Mouse (Mus musculus): ENCODE data around the gene Ros1. TPM values are rescaled to one million over a fixed set of nuclear protein-coding genes. Genes with fewer than 3 reads are reported as not detected.

The Ros1 gene
- polyA plus RNA-seq, 1 experiment = not detected

- Histone ChIP-seq H3K36me3 (ENCODE audit: control insufficient read depth, insufficient read depth) (no peaks in the 10 kb centered on the region), H3K79me2 (ENCODE audit: control insufficient read depth, insufficient read depth) (no peaks in the 10 kb centered on the region), H3K79me3 (ENCODE audit: low read depth) (no peaks in the 10 kb centered on the region), H3K4me3 (ENCODE audit: insufficient read depth, poor library complexity, severe bottlenecking) (no peak overlapping the region), H3ac (ENCODE audit: control insufficient read depth, insufficient read length, low read depth) (no peak overlapping the region), H3K27me3 (ENCODE audit: control insufficient read depth, insufficient read depth, insufficient read length) (no peaks in the 10 kb centered on the region)
- TF ChIP-seq MYOD1 (IDR thresholded peaks at IDR 0.05; ENCODE audit: control insufficient read depth, insufficient read length, low read depth) (no peak), CEBPB (IDR thresholded peaks at IDR 0.05; ENCODE audit: low read depth) (no peak), MAX (IDR thresholded peaks at IDR 0.05) (no peak), MYOG (IDR thresholded peaks at IDR 0.05; ENCODE audit: control insufficient read depth, extremely low read depth, insufficient read length) (no peak), USF1 (IDR thresholded peaks at IDR 0.05; ENCODE audit: low read depth) (no peak), CTCF (IDR thresholded peaks at IDR 0.05; ENCODE audit: control insufficient read depth, insufficient read depth, insufficient read length) (no peak), FOSL1 (IDR thresholded peaks at IDR 0.05; ENCODE audit: insufficient read depth, low read length, poor library complexity, severe bottlenecking) (no peak)
These were observed 20.7 kb downstream of the Ros1 start for GRCm38 (mm10) chr10:52174376-52174775.

- no peak overlapping the region for H3ac ChIP-seq (ENCODE audit: control insufficient read depth, insufficient read length, low read depth)
- no peaks in the 10 kb centered on the region for H3K36me3 ChIP-seq (ENCODE audit: control insufficient read depth, insufficient read depth)
- H3K79me2 ChIP-seq (ENCODE audit: control insufficient read depth, insufficient read depth) = no peaks in the 10 kb centered on the region
- TF ChIP-seq MYOD1 (IDR thresholded peaks at IDR 0.05; ENCODE audit: control insufficient read depth, insufficient read length, low read depth) (no peak), CTCF (IDR thresholded peaks at IDR 0.05; ENCODE audit: control insufficient read depth, insufficient read depth, insufficient read length) (no peak), USF1 (IDR thresholded peaks at IDR 0.05; ENCODE audit: low read depth) (no peak), MAX (IDR thresholded peaks at IDR 0.05) (no peak), CEBPB (IDR thresholded peaks at IDR 0.05; ENCODE audit: low read depth) (no peak), FOSL1 (IDR thresholded peaks at IDR 0.05; ENCODE audit: insufficient read depth, low read length, poor library complexity, severe bottlenecking) (no peak), MYOG (IDR thresholded peaks at IDR 0.05; ENCODE audit: control insufficient read depth, extremely low read depth, insufficient read length) (no peak)
- no peaks in the 10 kb centered on the region for H3K27me3 ChIP-seq (ENCODE audit: control insufficient read depth, insufficient read depth, insufficient read length)
- H3K4me3 ChIP-seq (ENCODE audit: insufficient read depth, poor library complexity, severe bottlenecking) = no peak overlapping the region
- H3K79me3 ChIP-seq (ENCODE audit: low read depth) = no peaks in the 10 kb centered on the region
These were observed 24.6 kb downstream of the Ros1 start for GRCm38 (mm10) chr10:52170489-52170888.

GRCm38 (mm10) chr10:52169841-52170240, 25.2 kb downstream of the Ros1 start:
- TF ChIP-seq MYOG (IDR thresholded peaks at IDR 0.05; ENCODE audit: control insufficient read depth, extremely low read depth, insufficient read length) (no peak), MYOD1 (IDR thresholded peaks at IDR 0.05; ENCODE audit: control insufficient read depth, insufficient read length, low read depth) (no peak), FOSL1 (IDR thresholded peaks at IDR 0.05; ENCODE audit: insufficient read depth, low read length, poor library complexity, severe bottlenecking) (no peak), USF1 (IDR thresholded peaks at IDR 0.05; ENCODE audit: low read depth) (no peak), CTCF (IDR thresholded peaks at IDR 0.05; ENCODE audit: control insufficient read depth, insufficient read depth, insufficient read length) (no peak), CEBPB (IDR thresholded peaks at IDR 0.05; ENCODE audit: low read depth) (no peak), MAX (IDR thresholded peaks at IDR 0.05) (no peak)
- Histone ChIP-seq H3K27me3 (ENCODE audit: control insufficient read depth, insufficient read depth, insufficient read length) (no peaks in the 10 kb centered on the region), H3K36me3 (ENCODE audit: control insufficient read depth, insufficient read depth) (no peaks in the 10 kb centered on the region), H3K79me2 (ENCODE audit: control insufficient read depth, insufficient read depth) (no peaks in the 10 kb centered on the region), H3K4me3 (ENCODE audit: insufficient read depth, poor library complexity, severe bottlenecking) (no peak overlapping the region), H3K79me3 (ENCODE audit: low read depth) (no peaks in the 10 kb centered on the region), H3ac (ENCODE audit: control insufficient read depth, insufficient read length, low read depth) (no peak overlapping the region)

GRCm38 (mm10) chr10:52165376-52165775, 29.7 kb downstream of the Ros1 start:
- H3K4me3 ChIP-seq (ENCODE audit: insufficient read depth, poor library complexity, severe bottlenecking) = no peak overlapping the region
- H3ac ChIP-seq (ENCODE audit: control insufficient read depth, insufficient read length, low read depth) = no peak overlapping the region
- no peaks in the 10 kb centered on the region for H3K79me3 ChIP-seq (ENCODE audit: low read depth)
- TF ChIP-seq USF1 (IDR thresholded peaks at IDR 0.05; ENCODE audit: low read depth) (no peak), CTCF (IDR thresholded peaks at IDR 0.05; ENCODE audit: control insufficient read depth, insufficient read depth, insufficient read length) (no peak), CEBPB (IDR thresholded peaks at IDR 0.05; ENCODE audit: low read depth) (no peak), MYOG (IDR thresholded peaks at IDR 0.05; ENCODE audit: control insufficient read depth, extremely low read depth, insufficient read length) (no peak), MAX (IDR thresholded peaks at IDR 0.05) (no peak), FOSL1 (IDR thresholded peaks at IDR 0.05; ENCODE audit: insufficient read depth, low read length, poor library complexity, severe bottlenecking) (no peak), MYOD1 (IDR thresholded peaks at IDR 0.05; ENCODE audit: control insufficient read depth, insufficient read length, low read depth) (no peak)
- no peaks in the 10 kb centered on the region for H3K36me3 ChIP-seq (ENCODE audit: control insufficient read depth, insufficient read depth)
- H3K79me2 ChIP-seq (ENCODE audit: control insufficient read depth, insufficient read depth) = no peaks in the 10 kb centered on the region
- H3K27me3 ChIP-seq (ENCODE audit: control insufficient read depth, insufficient read depth, insufficient read length) = no peaks in the 10 kb centered on the region

- no peaks in the 10 kb centered on the region for H3K36me3 ChIP-seq (ENCODE audit: control insufficient read depth, insufficient read depth)
These were observed 34.4 kb downstream of the Ros1 start for GRCm38 (mm10) chr10:52160604-52161003.

GRCm38 (mm10) chr10:52159704-52160103, 35.3 kb downstream of the Ros1 start:
- Histone ChIP-seq H3K79me3 (ENCODE audit: low read depth) (no peaks in the 10 kb centered on the region), H3K79me2 (ENCODE audit: control insufficient read depth, insufficient read depth) (no peaks in the 10 kb centered on the region), H3ac (ENCODE audit: control insufficient read depth, insufficient read length, low read depth) (no peak overlapping the region), H3K27me3 (ENCODE audit: control insufficient read depth, insufficient read depth, insufficient read length) (no peaks in the 10 kb centered on the region), H3K4me3 (ENCODE audit: insufficient read depth, poor library complexity, severe bottlenecking) (no peak overlapping the region), H3K36me3 (ENCODE audit: control insufficient read depth, insufficient read depth) (no peaks in the 10 kb centered on the region)
- TF ChIP-seq FOSL1 (IDR thresholded peaks at IDR 0.05; ENCODE audit: insufficient read depth, low read length, poor library complexity, severe bottlenecking) (no peak), MYOG (IDR thresholded peaks at IDR 0.05; ENCODE audit: control insufficient read depth, extremely low read depth, insufficient read length) (no peak), CEBPB (IDR thresholded peaks at IDR 0.05; ENCODE audit: low read depth) (no peak)

More at GRCm38 (mm10) chr10:52160604-52161003, 34.4 kb downstream of the Ros1 start:
- H3ac ChIP-seq (ENCODE audit: control insufficient read depth, insufficient read length, low read depth) = no peak overlapping the region
- H3K79me2 ChIP-seq (ENCODE audit: control insufficient read depth, insufficient read depth) = no peaks in the 10 kb centered on the region
- no peak overlapping the region for H3K4me3 ChIP-seq (ENCODE audit: insufficient read depth, poor library complexity, severe bottlenecking)
- H3K27me3 ChIP-seq (ENCODE audit: control insufficient read depth, insufficient read depth, insufficient read length) = no peaks in the 10 kb centered on the region
- TF ChIP-seq MYOG (IDR thresholded peaks at IDR 0.05; ENCODE audit: control insufficient read depth, extremely low read depth, insufficient read length) = no peak
- TF ChIP-seq FOSL1 (IDR thresholded peaks at IDR 0.05; ENCODE audit: insufficient read depth, low read length, poor library complexity, severe bottlenecking) = no peak
- H3K79me3 ChIP-seq (ENCODE audit: low read depth) = no peaks in the 10 kb centered on the region
